Mouse (Mus musculus): ENCODE data around the gene Sh2d7. TPM values are rescaled to one million over a fixed set of nuclear protein-coding genes. Genes with fewer than 3 reads are reported as not detected.
A peak's percentile ranks its signal among the peaks of the same experiment; 100 is the strongest.

The Sh2d7 gene
- polyA plus RNA-seq, 1 experiment from 2014 or later: not detected

DNA sequence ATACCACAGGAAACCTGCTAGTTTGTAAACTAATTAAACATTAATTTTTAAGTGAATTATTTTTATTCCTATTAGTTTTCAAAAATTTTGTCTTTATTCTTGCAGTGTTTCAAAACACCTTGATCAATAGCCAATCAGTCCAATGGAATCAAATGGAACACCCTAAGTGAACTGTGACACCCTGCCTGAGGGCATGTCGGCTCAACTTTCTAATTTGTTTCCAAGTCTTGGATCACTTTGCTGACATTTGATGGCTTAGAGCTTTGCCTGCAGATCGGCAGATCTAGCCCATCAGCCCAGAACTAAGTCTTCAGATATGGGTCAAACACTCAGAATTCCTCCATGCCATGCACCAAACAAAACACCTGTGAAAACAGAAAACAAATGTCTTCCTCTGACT is 22.8 kb upstream of the Sh2d7 start:
- DNase-seq (ENCODE audit: low spot score): no peak
- H3K27me3 ChIP-seq (ENCODE audit: control insufficient read depth, insufficient read depth, low read length): no peaks in the 10 kb centered on the region
- H3K4me3 ChIP-seq (replicated peaks; ENCODE audit: low read length): no peak overlapping the region
- H3K36me3 ChIP-seq (replicated peaks; ENCODE audit: control insufficient read depth, insufficient read depth): no peaks in the 10 kb centered on the region
- H3K9ac ChIP-seq: no peak overlapping the region
- H3K4me2 ChIP-seq (replicated peaks): no peak overlapping the region
- H3K27ac ChIP-seq: no peak overlapping the region
- WGBS: 84% methylated on average over 2 of the region's 2 CpGs
- H3K9me3 ChIP-seq (ENCODE audit: control insufficient read depth, low read length): no peaks in the 10 kb centered on the region
- H3K4me1 ChIP-seq (replicated peaks; ENCODE audit: control insufficient read depth, insufficient read depth, low read length): no peaks in the 10 kb centered on the region
- no peak for ATAC-seq (ENCODE audit: low FRiP score)

DNA sequence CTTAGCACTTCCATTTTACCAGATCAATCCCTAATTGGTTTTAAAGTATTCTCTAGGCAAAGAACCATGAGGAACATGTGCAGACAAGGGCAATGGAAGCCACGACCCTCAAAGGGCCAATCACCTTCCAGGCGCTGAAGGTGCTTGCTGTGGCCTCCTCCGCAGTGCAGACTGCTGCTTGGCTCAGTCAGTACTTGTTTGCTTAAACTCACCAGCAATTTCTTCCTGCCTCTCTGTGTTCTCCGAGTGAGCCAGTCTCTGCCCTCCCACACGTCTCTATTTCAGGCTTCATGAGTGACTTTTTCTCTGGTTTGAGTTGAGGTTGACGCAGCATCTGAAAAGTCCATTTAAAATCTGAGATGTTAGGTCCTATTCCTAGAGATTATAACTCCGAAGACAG is 19.9 kb upstream of the Sh2d7 start:
- no peak for ATAC-seq (ENCODE audit: low FRiP score)
- Histone ChIP-seq H3K9me3 (ENCODE audit: control insufficient read depth, low read length) (no peaks in the 10 kb centered on the region), H3K36me3 (replicated peaks; ENCODE audit: control insufficient read depth, insufficient read depth) (no peaks in the 10 kb centered on the region), H3K27ac (no peak overlapping the region), H3K4me2 (replicated peaks) (no peak overlapping the region), H3K4me3 (replicated peaks; ENCODE audit: low read length) (no peak overlapping the region), H3K9ac (no peak overlapping the region), H3K27me3 (ENCODE audit: control insufficient read depth, insufficient read depth, low read length) (no peaks in the 10 kb centered on the region), H3K4me1 (replicated peaks; ENCODE audit: control insufficient read depth, insufficient read depth, low read length) (no peaks in the 10 kb centered on the region)
- WGBS: 71% methylated on average over 7 of the region's 7 CpGs
- no peak for DNase-seq (ENCODE audit: low spot score)

DNA sequence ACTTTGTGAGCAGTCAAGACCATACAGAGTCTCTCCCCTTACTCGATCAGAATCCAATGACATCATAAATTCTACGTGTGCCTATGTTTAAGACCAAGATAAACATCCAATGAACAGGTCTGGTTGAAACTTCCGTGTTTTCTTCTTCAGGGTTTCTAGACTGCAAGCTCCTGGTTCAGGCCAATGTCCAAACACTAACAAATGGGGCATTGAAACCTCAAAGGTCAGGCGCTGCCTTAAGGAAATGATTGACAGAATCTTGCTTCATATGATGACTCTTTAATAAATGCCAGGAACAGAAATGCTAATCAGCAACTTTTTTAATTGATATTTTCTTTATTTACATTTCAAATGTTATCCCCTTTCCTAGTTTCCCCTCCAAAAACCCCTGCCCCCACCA is 18.5 kb upstream of the Sh2d7 start:
- Histone ChIP-seq H3K9me3 (ENCODE audit: control insufficient read depth, low read length) (no peaks in the 10 kb centered on the region), H3K9ac (no peak overlapping the region), H3K4me2 (replicated peaks) (no peak overlapping the region), H3K36me3 (replicated peaks; ENCODE audit: control insufficient read depth, insufficient read depth) (no peaks in the 10 kb centered on the region), H3K27me3 (ENCODE audit: control insufficient read depth, insufficient read depth, low read length) (no peaks in the 10 kb centered on the region), H3K4me3 (replicated peaks; ENCODE audit: low read length) (no peak overlapping the region), H3K27ac (no peak overlapping the region), H3K4me1 (replicated peaks; ENCODE audit: control insufficient read depth, insufficient read depth, low read length) (no peaks in the 10 kb centered on the region)
- WGBS: 88% methylated on average over 4 of the region's 4 CpGs
- no peak for DNase-seq (ENCODE audit: low spot score)
- ATAC-seq (ENCODE audit: low FRiP score): no peak

DNA sequence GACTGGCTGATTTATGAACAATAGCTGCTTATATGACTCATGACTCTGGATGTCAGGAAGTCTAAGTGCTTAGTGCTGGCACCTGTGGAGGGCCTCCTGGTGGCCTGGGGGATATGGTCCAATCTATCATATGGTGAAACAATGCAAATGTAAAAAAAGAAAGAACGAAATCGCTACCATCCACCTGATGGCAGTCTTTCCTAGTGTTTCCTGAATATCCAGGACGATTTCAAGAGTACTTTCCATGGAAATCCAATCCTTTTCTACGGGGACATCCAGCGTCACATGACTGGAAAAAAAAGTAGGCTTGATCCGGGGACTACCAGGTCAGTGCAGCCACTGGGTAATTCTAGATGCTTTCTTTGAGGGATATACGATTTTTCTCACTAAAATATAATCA is 11.1 kb upstream of the Sh2d7 start:
- H3K36me3 ChIP-seq (replicated peaks; ENCODE audit: control insufficient read depth, insufficient read depth): no peaks in the 10 kb centered on the region
- no peak overlapping the region for H3K9ac ChIP-seq
- H3K27ac ChIP-seq: no peak overlapping the region
- H3K27me3 ChIP-seq (ENCODE audit: control insufficient read depth, insufficient read depth, low read length): no peaks in the 10 kb centered on the region
- no peaks in the 10 kb centered on the region for H3K9me3 ChIP-seq (ENCODE audit: control insufficient read depth, low read length)
- 80% methylated on average over 7 of the region's 7 CpGs for WGBS
- 0 out of 2 replicates have a peak, but pooled peaks cover 5% of the 10 kb centered on the region for H3K4me1 ChIP-seq (replicated peaks; ENCODE audit: control insufficient read depth, insufficient read depth, low read length)
- ATAC-seq (ENCODE audit: low FRiP score) (no peak), DNase-seq (ENCODE audit: low spot score) (no peak)
- H3K4me3 ChIP-seq (replicated peaks; ENCODE audit: low read length): no peak overlapping the region
- no peak overlapping the region for H3K4me2 ChIP-seq (replicated peaks)

DNA sequence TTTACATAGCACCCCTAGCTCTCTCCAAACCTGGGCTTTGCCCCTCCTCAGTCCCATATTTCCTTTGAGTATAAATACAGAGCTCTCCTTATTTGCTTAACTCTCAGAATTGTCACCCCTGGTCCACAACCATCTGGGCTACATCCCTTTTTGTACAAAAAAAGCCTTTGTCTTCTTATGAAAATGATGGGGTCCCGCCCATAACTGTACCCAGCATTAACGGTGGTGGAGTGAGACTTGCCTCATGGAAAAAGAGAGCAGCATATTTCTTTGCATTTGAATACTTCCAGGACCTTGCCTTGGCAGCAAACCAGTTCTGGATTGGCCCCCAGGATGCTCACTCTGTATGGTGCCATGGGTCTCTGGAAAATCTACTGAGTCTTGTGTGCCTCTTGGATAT is 8.8 kb upstream of the Sh2d7 start:
- H3K36me3 ChIP-seq (replicated peaks; ENCODE audit: control insufficient read depth, insufficient read depth): no peaks in the 10 kb centered on the region
- H3K4me3 ChIP-seq (replicated peaks; ENCODE audit: low read length): no peak overlapping the region
- H3K9ac ChIP-seq: no peak overlapping the region
- no peaks in the 10 kb centered on the region for H3K27me3 ChIP-seq (ENCODE audit: control insufficient read depth, insufficient read depth, low read length)
- 0 out of 2 replicates have a peak, but pooled peaks cover 9% of the 10 kb centered on the region for H3K4me1 ChIP-seq (replicated peaks; ENCODE audit: control insufficient read depth, insufficient read depth, low read length)
- DNase-seq (ENCODE audit: low spot score) (no peak), ATAC-seq (ENCODE audit: low FRiP score) (no peak)
- no peak overlapping the region for H3K27ac ChIP-seq
- no peaks in the 10 kb centered on the region for H3K9me3 ChIP-seq (ENCODE audit: control insufficient read depth, low read length)
- H3K4me2 ChIP-seq (replicated peaks): no peak overlapping the region
- WGBS: 74% methylated on average over 2 of the region's 2 CpGs

DNA sequence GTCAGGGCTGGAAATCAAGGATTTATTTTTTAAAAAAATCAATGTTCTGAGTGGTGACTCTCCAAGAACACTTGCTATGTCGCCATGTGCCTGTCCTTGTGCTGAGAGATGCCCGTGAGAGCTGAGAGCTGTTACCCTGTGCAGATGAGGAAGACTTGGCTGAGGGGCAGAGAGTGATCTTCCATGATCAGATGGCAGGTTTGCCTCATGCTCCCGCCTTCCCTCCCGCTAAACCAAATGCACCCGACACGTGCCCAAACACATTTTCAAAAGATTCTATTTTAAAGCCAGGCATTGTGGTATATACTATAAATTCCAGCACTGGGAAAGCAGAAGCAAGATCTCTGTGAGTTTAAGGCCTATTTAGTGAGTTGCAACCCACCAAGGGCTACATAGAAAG is 7.9 kb upstream of the Sh2d7 start:
- Histone ChIP-seq H3K36me3 (replicated peaks; ENCODE audit: control insufficient read depth, insufficient read depth) (no peaks in the 10 kb centered on the region), H3K27ac (no peak overlapping the region), H3K9ac (no peak overlapping the region), H3K4me2 (replicated peaks) (no peak overlapping the region), H3K9me3 (ENCODE audit: control insufficient read depth, low read length) (no peaks in the 10 kb centered on the region), H3K27me3 (ENCODE audit: control insufficient read depth, insufficient read depth, low read length) (no peaks in the 10 kb centered on the region), H3K4me3 (replicated peaks; ENCODE audit: low read length) (no peak overlapping the region), H3K4me1 (replicated peaks; ENCODE audit: control insufficient read depth, insufficient read depth, low read length) (0 out of 2 replicates have a peak, but pooled peaks cover 9% of the 10 kb centered on the region)
- DNase-seq (ENCODE audit: low spot score) (no peak), ATAC-seq (ENCODE audit: low FRiP score) (no peak)
- 89% methylated on average over 6 of the region's 6 CpGs for WGBS

DNA sequence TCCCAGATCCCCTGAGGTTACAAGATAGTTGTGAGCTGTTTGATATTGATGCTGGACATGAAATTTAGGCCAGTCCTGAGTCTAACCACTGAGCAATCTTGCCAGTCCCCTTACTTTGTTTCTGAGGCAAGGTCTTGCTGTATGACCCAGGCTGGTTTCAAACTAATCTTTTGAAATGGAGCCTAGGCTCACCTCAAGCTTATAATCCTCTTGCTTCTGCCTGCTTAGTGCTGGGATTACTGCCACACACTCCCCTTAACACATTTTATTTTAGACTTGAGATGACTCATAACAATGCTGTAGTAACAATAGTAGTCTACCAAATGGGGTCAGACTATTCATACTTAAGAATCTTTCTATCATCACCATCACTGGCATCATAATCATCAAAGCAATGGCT is 7.4 kb upstream of the Sh2d7 start:
- DNase-seq (ENCODE audit: low spot score): no peak
- H3K4me1 ChIP-seq (replicated peaks; ENCODE audit: control insufficient read depth, insufficient read depth, low read length): 0 out of 2 replicates have a peak, but pooled peaks cover 9% of the 10 kb centered on the region
- ATAC-seq (ENCODE audit: low FRiP score): no peak
- H3K9ac ChIP-seq: no peak overlapping the region
- H3K4me2 ChIP-seq (replicated peaks): no peak overlapping the region
- no peak overlapping the region for H3K27ac ChIP-seq
- H3K4me3 ChIP-seq (replicated peaks; ENCODE audit: low read length): no peak overlapping the region
- no peaks in the 10 kb centered on the region for H3K9me3 ChIP-seq (ENCODE audit: control insufficient read depth, low read length)
- H3K27me3 ChIP-seq (ENCODE audit: control insufficient read depth, insufficient read depth, low read length): no peaks in the 10 kb centered on the region
- H3K36me3 ChIP-seq (replicated peaks; ENCODE audit: control insufficient read depth, insufficient read depth): no peaks in the 10 kb centered on the region

DNA sequence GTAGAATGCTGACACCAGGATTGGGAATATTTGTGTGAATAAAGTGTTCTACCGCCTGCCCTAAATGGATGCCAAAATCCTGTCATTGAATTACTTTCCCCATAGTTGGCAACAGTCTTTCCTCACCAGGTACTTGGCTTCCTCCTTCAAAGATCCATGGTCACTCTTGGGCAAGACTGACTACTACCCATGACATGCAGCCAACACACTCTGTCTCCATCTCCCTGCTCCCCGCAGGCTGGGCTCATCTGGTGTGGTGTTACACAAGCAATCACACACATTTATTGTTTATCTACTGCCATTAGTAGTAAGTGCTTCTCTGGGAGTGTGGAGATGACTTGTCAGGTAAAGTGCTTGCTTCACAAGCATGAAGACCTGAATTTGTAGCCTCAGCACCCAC is 5.9 kb upstream of the Sh2d7 start:
- H3K27me3 ChIP-seq (ENCODE audit: control insufficient read depth, insufficient read depth, low read length): no peaks in the 10 kb centered on the region
- H3K4me2 ChIP-seq (replicated peaks): no peak overlapping the region
- H3K4me3 ChIP-seq (replicated peaks; ENCODE audit: low read length): no peak overlapping the region
- DNase-seq (ENCODE audit: low spot score) (no peak), ATAC-seq (ENCODE audit: low FRiP score) (no peak)
- H3K27ac ChIP-seq: no peak overlapping the region
- no peaks in the 10 kb centered on the region for H3K36me3 ChIP-seq (replicated peaks; ENCODE audit: control insufficient read depth, insufficient read depth)
- 68% methylated on average over 2 of the region's 2 CpGs for WGBS
- H3K9me3 ChIP-seq (ENCODE audit: control insufficient read depth, low read length): no peaks in the 10 kb centered on the region
- H3K9ac ChIP-seq: no peak overlapping the region
- 0 out of 2 replicates have a peak, but pooled peaks cover 13% of the 10 kb centered on the region for H3K4me1 ChIP-seq (replicated peaks; ENCODE audit: control insufficient read depth, insufficient read depth, low read length)

DNA sequence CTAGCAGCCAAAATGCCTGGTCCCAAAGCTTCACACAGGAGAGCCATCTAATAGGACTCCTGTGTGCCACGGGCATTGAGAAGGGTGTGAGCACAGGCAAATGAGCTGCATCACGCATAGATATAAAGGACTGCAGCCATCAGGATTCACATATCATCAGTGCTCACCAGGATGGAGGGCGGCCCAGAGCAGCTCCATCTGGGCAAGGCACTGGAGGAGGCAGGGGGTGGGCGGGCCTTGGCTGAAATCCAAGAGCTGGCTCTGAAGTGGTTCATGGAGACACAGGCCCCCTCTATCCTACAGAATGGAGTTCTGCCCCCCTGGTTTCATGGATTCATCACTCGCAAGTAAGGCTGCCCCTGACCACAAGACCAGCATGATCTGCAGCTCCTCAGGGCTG is 4.8 kb upstream of the Sh2d7 start:
- 0 out of 2 replicates have a peak, but pooled peaks cover 13% of the 10 kb centered on the region for H3K4me1 ChIP-seq (replicated peaks; ENCODE audit: control insufficient read depth, insufficient read depth, low read length)
- no peaks in the 10 kb centered on the region for H3K9me3 ChIP-seq (ENCODE audit: control insufficient read depth, low read length)
- ATAC-seq (ENCODE audit: low FRiP score) (peak; percentile 74), DNase-seq (ENCODE audit: low spot score) (peak; percentile 64)
- H3K27me3 ChIP-seq (ENCODE audit: control insufficient read depth, insufficient read depth, low read length): no peaks in the 10 kb centered on the region
- no peak overlapping the region for H3K4me3 ChIP-seq (replicated peaks; ENCODE audit: low read length)
- H3K4me2 ChIP-seq (replicated peaks): no peak overlapping the region
- H3K36me3 ChIP-seq (replicated peaks; ENCODE audit: control insufficient read depth, insufficient read depth): no peaks in the 10 kb centered on the region
- H3K9ac ChIP-seq: no peak overlapping the region
- H3K27ac ChIP-seq: peak overlapping the region; percentile 52
- 42% methylated on average over 5 of the region's 5 CpGs for WGBS

DNA sequence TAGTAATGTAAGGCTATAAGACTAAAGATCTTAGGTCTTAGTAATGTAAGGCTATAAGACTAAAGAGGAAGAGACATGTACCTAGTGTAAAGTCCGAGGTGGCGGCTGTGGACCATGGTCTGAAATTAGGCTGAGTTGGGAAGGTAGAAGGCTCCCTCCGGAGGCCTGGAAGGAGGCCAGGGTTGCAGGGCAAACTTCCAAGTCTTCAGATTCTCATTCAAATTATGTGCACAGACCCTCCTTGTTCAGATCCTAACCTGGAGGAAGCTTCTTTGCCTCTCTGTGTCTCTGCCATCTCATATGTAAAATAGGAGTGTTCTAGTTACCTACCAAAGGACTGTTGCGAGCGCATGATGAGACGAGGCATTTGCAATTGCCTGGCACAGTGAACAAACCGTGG is 2.5 kb upstream of the Sh2d7 start:
- DNase-seq (ENCODE audit: low spot score): peak; percentile 59
- H3K27ac ChIP-seq: no peak overlapping the region
- 62% methylated on average over 7 of the region's 7 CpGs for WGBS
- 0 out of 2 replicates have a peak, but pooled peaks cover 13% of the 10 kb centered on the region for H3K4me1 ChIP-seq (replicated peaks; ENCODE audit: control insufficient read depth, insufficient read depth, low read length)
- no peak for ATAC-seq (ENCODE audit: low FRiP score)
- no peaks in the 10 kb centered on the region for H3K36me3 ChIP-seq (replicated peaks; ENCODE audit: control insufficient read depth, insufficient read depth)
- H3K4me3 ChIP-seq (replicated peaks; ENCODE audit: low read length): no peak overlapping the region
- no peaks in the 10 kb centered on the region for H3K27me3 ChIP-seq (ENCODE audit: control insufficient read depth, insufficient read depth, low read length)
- H3K9ac ChIP-seq: no peak overlapping the region
- no peaks in the 10 kb centered on the region for H3K9me3 ChIP-seq (ENCODE audit: control insufficient read depth, low read length)
- no peak overlapping the region for H3K4me2 ChIP-seq (replicated peaks)

All from hindbrain, embryonic 14.5 days (tissue).